Comparison of ENCODE assay signal across 10 mouse cellular contexts in the genomic region with DNA sequence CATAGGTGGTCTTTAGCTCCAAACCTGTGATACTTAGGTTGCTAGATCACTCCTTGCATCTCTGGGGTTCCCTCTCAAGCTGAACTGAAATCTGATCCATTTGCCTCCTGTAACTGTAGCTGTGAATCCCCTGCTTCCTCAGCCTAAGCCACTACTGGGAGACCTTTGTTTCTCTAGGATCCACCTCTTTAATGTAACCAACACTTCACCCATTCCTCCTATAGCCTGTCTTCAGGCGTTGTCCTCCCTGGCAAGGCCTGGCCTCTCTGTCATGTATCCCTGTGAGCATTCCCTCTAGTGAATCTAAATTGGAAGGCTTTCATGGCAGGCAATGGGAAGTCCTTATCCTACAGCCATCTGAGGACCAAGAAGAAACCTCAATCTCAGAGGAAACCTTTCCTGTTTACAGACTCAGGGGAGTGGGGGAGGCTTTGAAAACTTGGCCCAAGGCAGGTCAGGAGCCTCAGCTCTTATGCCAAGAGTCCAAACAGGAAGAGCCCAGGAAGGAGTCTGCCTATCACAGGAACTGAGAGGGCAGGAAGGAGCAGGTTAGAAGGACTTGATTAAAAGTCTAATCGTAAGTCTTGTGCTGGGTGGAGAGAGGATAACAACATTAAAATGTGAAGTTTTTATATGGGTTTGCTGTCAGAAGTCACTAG. TPM values are rescaled to one million over a fixed set of nuclear protein-coding genes. Genes with fewer than 3 reads are reported as not detected.
A peak's percentile ranks its signal among the peaks of the same experiment; 100 is the strongest.
DNase-seq lines count a peak whose midpoint lies in the region; ATAC-seq and TF ChIP-seq lines count a peak whose summit lies in the region.
"Had no signal": no experiment of that assay in that cellular context is flagged by ENCODE, and none has a peak within 500 bp of the region (broad histone marks: within the 10 kb centered on the region; RNA-seq: fewer than 3 reads in every experiment).

No protein-coding gene starts in this region.

- H3K9me3 ChIP-seq in kidney, embryonic 14.5 days (ENCODE audit: control insufficient read depth, low read length) = no peaks in the 10 kb centered on the region

- H3K79me2 ChIP-seq in heart, adult 2 months (replicated peaks; ENCODE audit: control insufficient read depth, insufficient read depth, low read length) = peaks cover 19% of the 10 kb centered on the region

- H3K4me3 ChIP-seq in heart, adult 2 months = no peak overlapping the region
- H3K4me3 ChIP-seq in kidney, embryonic 14.5 days (ENCODE audit: low read length) = no peak overlapping the region
- no peak overlapping the region for H3K4me3 ChIP-seq in lung, adult 2 months (replicated peaks; ENCODE audit: extremely low read depth, low read depth, low read length)
- H3K4me3 ChIP-seq: erythroblast, embryonic 14.5 days had no signal

- H3K9ac ChIP-seq in heart, adult 2 months (ENCODE audit: low read depth, low read length) = peak overlapping the region; percentile 16; the same call in 1 of the 2 replicates
- H3K9ac ChIP-seq in kidney, embryonic 14.5 days (ENCODE audit: low read depth, low read length) = no peak overlapping the region

- peaks cover 79% of the 10 kb centered on the region for H3K36me3 ChIP-seq in heart, adult 2 months (ENCODE audit: control insufficient read depth, insufficient read depth, low read length)
- H3K36me3 ChIP-seq in kidney, embryonic 14.5 days (ENCODE audit: control insufficient read depth, insufficient read depth, low read length) = peaks cover 3% of the 10 kb centered on the region; the same call in 1 of the 2 replicates

- TF ChIP-seq POLR2A in heart, adult 2 months (IDR thresholded peaks at IDR 0.05; ENCODE audit: insufficient read depth, low read depth, low read length) = peak; percentile 45; the same call in 1 of the 2 replicates
- TF ChIP-seq POLR2A in lung, adult 2 months (IDR thresholded peaks at IDR 0.05; ENCODE audit: borderline replicate concordance, extremely low read depth, low read depth, low read length) = no peak

- no peak overlapping the region for H3K4me2 ChIP-seq in kidney, embryonic 14.5 days (replicated peaks; ENCODE audit: low read depth, low read length)

- WGBS in heart, adult 2 months = 24% methylated on average over 2 of the region's 2 CpGs
- WGBS in kidney, embryonic 14.5 days = 21% methylated on average over 2 of the region's 2 CpGs
- 31% methylated on average over 2 of the region's 2 CpGs for WGBS in lung, adult 2 months

- peaks cover 56% of the 10 kb centered on the region for H3K4me1 ChIP-seq in heart, adult 2 months (ENCODE audit: control insufficient read depth, insufficient read depth, low read length)
- H3K4me1 ChIP-seq in kidney, embryonic 14.5 days (ENCODE audit: control insufficient read depth, insufficient read depth, low read length) = peaks cover 27% of the 10 kb centered on the region
- H3K4me1 ChIP-seq in lung, adult 2 months (ENCODE audit: control insufficient read depth, insufficient read depth, low read length) = peaks cover 39% of the 10 kb centered on the region

- H3K27me3 ChIP-seq in heart, adult 2 months (ENCODE audit: control insufficient read depth, insufficient read depth, low read length) = no peaks in the 10 kb centered on the region
- no peaks in the 10 kb centered on the region for H3K27me3 ChIP-seq in kidney, embryonic 14.5 days (ENCODE audit: control insufficient read depth, insufficient read depth, low read length)

- TF ChIP-seq EP300 in heart, adult 2 months (IDR thresholded peaks at IDR 0.05; ENCODE audit: insufficient read depth, low read depth, low read length) = peak; percentile 92

- peak overlapping the region; percentile 55 for H3K27ac ChIP-seq in heart, adult 2 months
- peak overlapping the region; percentile 81; the same call in 1 of the 2 replicates for H3K27ac ChIP-seq in kidney, embryonic 14.5 days (ENCODE audit: low read depth, low read length)

- TF ChIP-seq CTCF in heart, adult 2 months (IDR thresholded peaks at IDR 0.05) = no peak
- TF ChIP-seq CTCF in lung, adult 2 months (IDR thresholded peaks at IDR 0.05; ENCODE audit: insufficient read depth, low read length) = no peak

- intact Hi-C loops in heart, adult 2 months (cut with DNase I) = loop anchor here (1.0 to 10.0 kb wide), 4 partner anchors 14 to 1402 kb away; no protein-coding TSS in a partner anchor

- peak; percentile 56 for DNase-seq in adrenal gland, adult 2 months
- DNase-seq in adrenal gland, adult 18-20 months (ENCODE audit: low spot score in 2 of 2) = no peak
- DNase-seq in heart, adult 2 months = peak in 1 of 2 experiments; percentile 70
- peak; percentile 29 for DNase-seq in lung, adult 2 months
- DNase-seq in cerebellum, postnatal 4 days (ENCODE audit: low spot score in 2 of 2) = no peak
- DNase-seq in gastrocnemius, postnatal 4 days (ENCODE audit: low spot score in 2 of 2) = no peak
- no peak for DNase-seq in cerebellum, adult 9-11 months
- DNase-seq: layer of hippocampus, adult 9-11 months had no signal

- peak; percentile 67 for ATAC-seq in kidney, embryonic 14.5 days (ENCODE audit: low FRiP score, low TSS enrichment)

RNA-seq across cellular contexts. Expression of gene Nrp1, which starts 28.7 kb away (rescaled TPM):
- total RNA-seq in adrenal gland, adult 2 months (2021) = 100 to 1,000 TPM in 1 of 2 experiments, 10 to 100 TPM in 1; 74.4 to 130 TPM
- 24.4 and 31.1 TPM in 2 replicates for polyA plus RNA-seq in adrenal gland, adult 2 months (2012; rRNA removed)
- total RNA-seq in adrenal gland, adult 18-20 months (2021) = 10 to 100 TPM; 72.6 to 94.3 TPM
- 100 to 1,000 TPM; 115 TPM for total RNA-seq in heart, adult 2 months (2021)
- 64.5 and 101 TPM in 2 replicates for polyA plus RNA-seq in heart, adult 2 months (2012; rRNA removed)
- 77.1 and 113 TPM in 2 replicates for polyA plus RNA-seq in kidney, embryonic 14.5 days (2014; fragmentation: Nextera tagmentation; extraction: Ambion mirVana)
- polyA plus RNA-seq in lung, adult 2 months (2012; rRNA removed) = 121 and 156 TPM in 2 replicates
- 10 to 100 TPM; 85.3 to 87.5 TPM for total RNA-seq in gastrocnemius, postnatal 4 days (2021)

Comparison
In these comparisons a context has a peak if more than half of its experiments do, and no peak if none do; other contexts are left out.
1. DNase-seq: peak in adrenal gland, adult 2 months (single experiment) and lung, adult 2 months (single experiment); none in adrenal gland, adult 18-20 months (0 of 2), cerebellum, postnatal 4 days (0 of 2), gastrocnemius, postnatal 4 days (0 of 2) and cerebellum, adult 9-11 months (single experiment).